Mouse (Mus musculus) MEL (cell line): ENCODE data around the gene Foxg1.

Experiments used
- CTCF ChIP-seq, 3 experiments: IDR thresholded peaks in 2 of 3; conservative IDR thresholded peaks in 1 of 3; 2 replicates each; pipeline ENCODE4 v1.5.1; 2011 to 2012; ENCODE audit warnings: low read length in 3 of 3, low read depth in 2 of 3, mild to moderate bottlenecking in 2 of 3, improper control_type of control experiment in 1 of 3, inconsistent platforms in 1 of 3, mixed read lengths in 1 of 3, moderate library complexity in 1 of 3; ENCODE audit not compliant: control insufficient read depth in 1 of 3, insufficient read depth in 1 of 3, poor library complexity in 1 of 3, severe bottlenecking in 1 of 3
- ELF1 ChIP-seq: IDR thresholded peaks from 2 replicates; pipeline ENCODE4 v1.6.1; 2014; ENCODE audit warnings: low read depth, mild to moderate bottlenecking, inconsistent platforms, low read length, improper control_type of control experiment, moderate library complexity
- EP300 ChIP-seq, 2 experiments: IDR thresholded peaks; 2 replicates each; pipeline ENCODE4 v1.6.1; 2011; ENCODE audit warnings: improper control_type of control experiment in 2 of 2, low read length in 2 of 2, low read depth in 1 of 2, mild to moderate bottlenecking in 1 of 2
- GATA1 ChIP-seq: IDR thresholded peaks from 2 replicates; pipeline ENCODE4 v1.6.1; 2011; ENCODE audit warnings: low read depth, low read length, improper control_type of control experiment
- MAFK ChIP-seq: IDR thresholded peaks from 2 replicates; pipeline ENCODE4 v1.6.1; 2011; ENCODE audit warnings: low read depth, mild to moderate bottlenecking, low read length, improper control_type of control experiment, borderline replicate concordance
- POLR2A ChIP-seq, 2 experiments: IDR thresholded peaks; 2 replicates each; pipeline ENCODE4 v1.6.1; 2011 to 2012; ENCODE audit warnings: low read length in 2 of 2, mild to moderate bottlenecking in 2 of 2, control low read depth in 1 of 2, improper control_type of control experiment in 1 of 2, low read depth in 1 of 2, moderate library complexity in 1 of 2; ENCODE audit not compliant: control insufficient read depth in 1 of 2, insufficient read depth in 1 of 2, poor library complexity in 1 of 2
- TCF12 ChIP-seq: IDR thresholded peaks from 2 replicates; pipeline ENCODE4 v1.6.1; 2014; ENCODE audit warnings: low read depth, mild to moderate bottlenecking, inconsistent platforms, low read length, improper control_type of control experiment, moderate library complexity
- ZMIZ1 ChIP-seq: IDR thresholded peaks from 2 replicates; pipeline ENCODE4 v1.6.1; 2012; ENCODE audit warnings: low read depth, mild to moderate bottlenecking, inconsistent platforms, low read length, improper control_type of control experiment, moderate library complexity

GRCm38 (mm10) chr12:49372170-49372569 is 10.3 kb upstream of the Foxg1 start:
- TF ChIP-seq ZMIZ1 (no peak), EP300 (IDR thresholded peaks at IDR 0.05; ENCODE audit: low read depth in 1 of 2, low read length in 2 of 2) (no peak), CTCF (IDR thresholded peaks at IDR 0.05 in 2 of 3, conservative IDR thresholded peaks at IDR 0.05 in 1 of 3; ENCODE audit: control insufficient read depth in 1 of 3, insufficient read depth in 1 of 3, low read depth in 2 of 3, low read length in 3 of 3, poor library complexity in 1 of 3, severe bottlenecking in 1 of 3) (peak in 1 of 3 experiments; percentile 52; a peak in 2 of 6 replicates), MAFK (no peak), POLR2A (IDR thresholded peaks at IDR 0.05; ENCODE audit: control insufficient read depth in 1 of 2, insufficient read depth in 1 of 2, low read depth in 1 of 2, low read length in 2 of 2, poor library complexity in 1 of 2) (no peak), ELF1 (no peak), TCF12 (no peak), GATA1 (no peak)
